Mouse (Mus musculus) heart, postnatal 0 days (tissue): Measurements from ENCODE around the gene Slco4a1.

Source experiments
- CTCF ChIP-seq: IDR thresholded peaks from 2 replicates; pipeline ENCODE4 v1.5.1; 2016; ENCODE audit warnings: antibody characterized with exemption, control low read depth, low read depth
- EP300 ChIP-seq: IDR thresholded peaks from 2 replicates; pipeline ENCODE4 v1.6.1; 2016; ENCODE audit warnings: antibody characterized with exemption, low read depth

DNA sequence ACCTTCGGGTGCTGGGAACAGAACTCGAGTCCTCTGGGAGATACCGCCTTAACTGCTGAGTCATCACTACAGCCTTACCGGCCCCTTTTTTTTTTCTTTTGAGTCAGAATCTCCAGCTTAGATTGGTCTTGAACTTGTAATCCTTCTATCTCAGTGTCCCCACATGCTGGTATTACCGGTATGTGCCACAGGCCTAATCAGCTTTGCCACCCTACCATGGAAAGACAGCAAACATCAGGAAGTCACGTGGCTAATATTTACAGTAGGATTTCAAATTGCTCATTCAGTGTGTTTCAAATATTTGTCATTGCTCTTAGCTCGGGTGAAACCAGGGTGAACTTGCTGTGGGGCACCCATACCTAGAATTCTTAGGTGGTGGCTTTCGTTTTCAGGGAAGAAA, 6.5 kb downstream of the Slco4a1 start:
- TF ChIP-seq CTCF (no peak), EP300 (no peak)
